Mouse (Mus musculus) heart, embryonic 11.5 days (tissue): ENCODE results near the gene Cpt1b. TPM values are rescaled to one million over a fixed set of nuclear protein-coding genes. Genes with fewer than 3 reads are reported as not detected.

Experiments used
- ATAC-seq: fragments of 200-750 bp; cut with Nextera tagmentation; replicated peaks from 2 replicates; pipeline ENCODE4 v1.8.0; 2017; ENCODE audit warnings: moderate library complexity; ENCODE audit not compliant: insufficient number of reproducible peaks, low FRiP score, low TSS enrichment
- H3K27ac ChIP-seq: fragments of 300-500 bp; sonication (generic); 2 replicates; pipeline ENCODE4 v1.5.1; 2014; ENCODE audit warnings: mild to moderate bottlenecking, low read depth, low read length
- H3K27me3 ChIP-seq: fragments of 300-500 bp; sonication (generic); 2 replicates; pipeline ENCODE4 v1.6.1; 2014; ENCODE audit warnings: mild to moderate bottlenecking, low read length, mixed read lengths; ENCODE audit not compliant: control insufficient read depth, insufficient read depth
- H3K36me3 ChIP-seq: fragments of 300-500 bp; sonication (generic); 2 replicates; pipeline ENCODE4 v1.6.1; 2014; ENCODE audit warnings: mild to moderate bottlenecking, low read length, moderate library complexity, mixed read lengths; ENCODE audit not compliant: control insufficient read depth, insufficient read depth
- H3K4me1 ChIP-seq: fragments of 300-500 bp; sonication (generic); 2 replicates; pipeline ENCODE4 v1.6.1; 2014; ENCODE audit warnings: low read length; ENCODE audit not compliant: control insufficient read depth, insufficient read depth
- H3K4me2 ChIP-seq: fragments of 300-500 bp; sonication (generic); 2 replicates; pipeline ENCODE4 v1.6.1; 2014; ENCODE audit warnings: mild to moderate bottlenecking, moderate library complexity
- H3K4me3 ChIP-seq: fragments of 300-500 bp; sonication (generic); 2 replicates; pipeline ENCODE4 v1.5.1; 2014; ENCODE audit warnings: low read depth, low read length
- H3K9ac ChIP-seq: fragments of 300-500 bp; sonication (generic); 2 replicates; pipeline ENCODE4 v1.6.1; 2014; ENCODE audit warnings: mild to moderate bottlenecking, low read depth, low read length, moderate library complexity
- H3K9me3 ChIP-seq: fragments of 300-500 bp; sonication (generic); replicated peaks from 2 replicates; pipeline ENCODE4 v1.6.1; 2016; ENCODE audit warnings: low read length; ENCODE audit not compliant: control insufficient read depth
- whole genome bisulfite sequencing: fragments of 180-500 bp; shearing (Covaris S2); extraction: QIAGEN DNeasy Blood & Tissue Kit; methylation state at CpG from one replicate; pipeline ENCODE4 v1.1.7; 2014; ENCODE audit not compliant: insufficient replicate concordance; 5-methylcytosine and 5-hydroxymethylcytosine counted together
- polyA plus RNA-seq: library from polyadenylated mRNA; unstranded; fragments of >200 nt; fragmentation: Nextera tagmentation; extraction: Ambion mirVana; gene quantifications from 2 replicates; pipeline ENCODE4 v1.2.1, GENCODE M21; 2014

The Cpt1b gene
- polyA plus RNA-seq, 1 experiment from 2014 or later: 111 TPM

DNA sequence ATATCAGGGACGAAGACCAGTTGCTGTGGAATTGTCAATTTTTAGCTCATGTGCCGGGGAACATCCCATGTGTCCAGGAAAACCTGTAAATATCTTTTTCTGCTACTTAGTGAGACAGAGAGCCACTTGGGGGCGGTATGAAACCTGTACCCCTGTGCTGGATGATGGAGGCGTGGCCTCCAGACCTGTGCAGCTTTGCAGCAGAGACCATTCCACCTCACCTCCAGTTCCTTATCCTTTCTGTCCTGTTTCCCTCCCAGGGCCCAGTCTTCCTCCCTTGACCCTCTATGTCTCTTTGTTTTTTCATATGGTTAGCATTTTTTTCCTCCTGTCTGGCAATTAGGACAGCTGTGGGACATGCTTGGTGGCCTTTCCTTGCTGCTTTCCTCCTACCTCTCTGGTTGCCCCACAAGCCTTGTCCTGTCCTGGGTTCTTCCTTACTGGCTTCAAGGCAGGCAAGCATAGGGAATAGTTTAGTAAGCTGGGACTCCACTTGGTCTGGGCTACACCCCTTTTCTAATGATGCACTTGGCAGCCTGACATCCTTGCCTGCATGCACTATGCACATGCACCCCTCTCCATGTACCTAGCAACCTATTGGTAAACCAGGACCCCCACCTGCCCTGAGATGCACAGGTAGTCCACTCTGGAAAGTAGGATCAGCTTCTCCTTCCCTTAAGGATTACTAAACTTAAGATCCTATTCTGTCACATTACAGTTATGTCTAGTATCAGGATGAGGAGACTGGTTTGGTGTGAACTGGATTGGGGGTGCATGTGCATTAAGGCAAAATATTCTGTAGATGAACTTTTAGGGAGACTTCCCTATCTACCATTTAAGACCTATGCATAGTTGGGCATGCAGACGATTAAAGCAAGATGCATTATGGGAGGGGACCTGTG is 37.9 kb upstream of the Cpt1b start:
- WGBS: 45% methylated on average over 5 of the region's 5 CpGs
- no peaks in the 10 kb centered on the region for H3K36me3 ChIP-seq

DNA sequence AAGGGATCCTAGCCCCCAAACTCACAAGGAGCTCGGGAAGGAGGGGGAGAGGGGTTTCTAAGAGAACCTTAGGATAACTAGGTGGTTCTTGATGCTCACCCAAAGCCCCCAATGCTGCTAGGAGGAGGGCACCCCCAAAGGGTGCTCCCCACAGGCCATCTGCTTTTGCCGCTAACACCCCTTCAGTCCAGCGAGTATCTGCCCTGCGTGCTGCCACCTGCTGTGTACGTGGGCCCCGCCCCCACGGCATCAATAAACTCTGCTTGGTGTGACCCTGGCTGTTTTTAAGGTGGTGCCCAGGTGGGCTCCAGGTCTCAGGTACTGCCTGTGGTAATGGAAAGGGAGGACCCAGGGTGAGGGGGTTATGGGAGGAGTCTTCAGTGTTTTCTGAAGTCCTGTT is 36.5 kb upstream of the Cpt1b start:
- Histone ChIP-seq H3K4me1 (no peaks in the 10 kb centered on the region), H3K36me3 (no peaks in the 10 kb centered on the region), H3K9me3 (no peaks in the 10 kb centered on the region), H3K4me3 (no peak overlapping the region), H3K4me2 (no peak overlapping the region), H3K9ac (no peak overlapping the region), H3K27me3 (peaks cover 22% of the 10 kb centered on the region), H3K27ac (no peak overlapping the region)
- no peak for ATAC-seq
- WGBS: 60% methylated on average over 7 of the region's 7 CpGs

More for the DNA sequence above, 37.9 kb upstream of the Cpt1b start:
- H3K27me3 ChIP-seq: peaks cover 12% of the 10 kb centered on the region
- no peaks in the 10 kb centered on the region for H3K9me3 ChIP-seq
- H3K4me3 ChIP-seq: no peak overlapping the region
- no peak for ATAC-seq
- no peaks in the 10 kb centered on the region for H3K4me1 ChIP-seq
- no peak overlapping the region for H3K4me2 ChIP-seq
- no peak overlapping the region for H3K27ac ChIP-seq
- H3K9ac ChIP-seq: no peak overlapping the region

DNA sequence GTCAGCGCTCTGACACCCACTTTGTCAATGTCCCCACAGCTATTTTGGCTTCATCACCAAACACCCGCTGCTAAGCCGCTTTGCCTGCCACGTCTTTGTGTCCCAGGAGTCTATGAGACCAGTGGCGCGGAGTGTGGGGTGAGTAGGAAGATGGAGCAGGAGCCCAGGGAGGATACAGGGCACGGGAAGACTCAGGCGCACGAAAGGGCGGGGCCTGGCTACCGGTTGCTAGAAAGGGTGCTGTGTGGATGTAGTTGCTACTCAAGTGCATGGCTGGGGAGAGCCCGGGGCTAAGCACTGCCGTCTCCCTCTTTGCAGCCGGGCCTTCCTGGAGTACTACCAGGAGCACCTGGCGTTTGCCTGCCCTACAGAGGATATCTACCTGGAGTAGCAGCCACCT is 35.7 kb upstream of the Cpt1b start:
- no peak for ATAC-seq
- WGBS: 68% methylated on average over 15 of the region's 15 CpGs
- peaks cover 30% of the 10 kb centered on the region for H3K27me3 ChIP-seq

DNA sequence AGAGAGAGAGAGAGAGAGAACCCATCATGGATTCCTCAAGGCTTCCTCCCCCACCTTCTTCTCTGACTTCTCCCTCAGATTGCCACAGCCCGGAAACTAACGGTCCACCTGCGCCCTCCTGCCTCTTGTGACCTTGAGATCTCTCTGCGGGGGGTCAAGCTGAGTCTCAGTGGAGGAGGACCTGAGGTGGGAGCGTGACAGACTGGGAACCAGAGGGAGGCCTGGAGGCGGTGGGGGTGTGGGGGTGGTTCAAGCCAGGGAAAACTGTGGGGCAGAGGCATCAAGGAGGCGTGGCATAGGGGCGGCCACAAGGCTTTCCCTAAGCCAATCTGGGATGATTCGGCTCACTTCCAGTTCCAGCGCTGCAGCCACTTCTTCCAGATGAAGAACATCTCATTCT is 34.6 kb upstream of the Cpt1b start:
- Histone ChIP-seq H3K9ac (no peak overlapping the region), H3K36me3 (no peaks in the 10 kb centered on the region), H3K27me3 (peaks cover 37% of the 10 kb centered on the region), H3K4me3 (no peak overlapping the region), H3K9me3 (no peaks in the 10 kb centered on the region), H3K4me2 (no peak overlapping the region), H3K27ac (no peak overlapping the region), H3K4me1 (no peaks in the 10 kb centered on the region)
- WGBS: 50% methylated on average over 10 of the region's 10 CpGs
- ATAC-seq: no peak

More for the DNA sequence above, 35.7 kb upstream of the Cpt1b start:
- no peaks in the 10 kb centered on the region for H3K9me3 ChIP-seq
- no peak overlapping the region for H3K4me3 ChIP-seq
- no peak overlapping the region for H3K9ac ChIP-seq
- no peaks in the 10 kb centered on the region for H3K4me1 ChIP-seq
- H3K27ac ChIP-seq: no peak overlapping the region
- H3K4me2 ChIP-seq: no peak overlapping the region
- no peaks in the 10 kb centered on the region for H3K36me3 ChIP-seq

- Histone ChIP-seq H3K27ac (no peak overlapping the region), H3K36me3 (no peaks in the 10 kb centered on the region), H3K4me2 (no peak overlapping the region), H3K4me1 (no peaks in the 10 kb centered on the region), H3K9ac (no peak overlapping the region), H3K4me3 (no peak overlapping the region), H3K9me3 (no peaks in the 10 kb centered on the region), H3K27me3 (peaks cover 42% of the 10 kb centered on the region)
- WGBS: 71% methylated on average over 7 of the region's 7 CpGs
- ATAC-seq: no peak
These were observed 34.2 kb upstream of the Cpt1b start for GRCm38 (mm10) chr15:89459821-89460220.

GRCm38 (mm10) chr15:89458942-89459341 is 33.3 kb upstream of the Cpt1b start:
- H3K9me3 ChIP-seq: no peaks in the 10 kb centered on the region
- H3K27me3 ChIP-seq: peaks cover 51% of the 10 kb centered on the region
- no peaks in the 10 kb centered on the region for H3K36me3 ChIP-seq
- no peak overlapping the region for H3K4me2 ChIP-seq
- ATAC-seq: no peak
- H3K4me3 ChIP-seq: no peak overlapping the region
- no peak overlapping the region for H3K27ac ChIP-seq
- peaks cover 4% of the 10 kb centered on the region for H3K4me1 ChIP-seq
- no peak overlapping the region for H3K9ac ChIP-seq
- 85% methylated on average over 15 of the region's 15 CpGs for WGBS

GRCm38 (mm10) chr15:89455642-89456041 is 30.0 kb upstream of the Cpt1b start:
- H3K4me2 ChIP-seq: no peak overlapping the region
- H3K27me3 ChIP-seq: peaks cover 61% of the 10 kb centered on the region
- no peak overlapping the region for H3K27ac ChIP-seq
- no peak for ATAC-seq
- no peaks in the 10 kb centered on the region for H3K36me3 ChIP-seq
- no peak overlapping the region for H3K4me3 ChIP-seq
- H3K9ac ChIP-seq: no peak overlapping the region
- no peaks in the 10 kb centered on the region for H3K9me3 ChIP-seq
- 68% methylated on average over 6 of the region's 6 CpGs for WGBS
- H3K4me1 ChIP-seq: peaks cover 8% of the 10 kb centered on the region

- Histone ChIP-seq H3K36me3 (no peaks in the 10 kb centered on the region), H3K9me3 (no peaks in the 10 kb centered on the region), H3K4me2 (peak overlapping the region; percentile 97), H3K27ac (no peak overlapping the region), H3K9ac (no peak overlapping the region), H3K4me3 (no peak overlapping the region), H3K27me3 (peaks cover 56% of the 10 kb centered on the region), H3K4me1 (peaks cover 8% of the 10 kb centered on the region)
- WGBS: 31% methylated on average over 4 of the region's 6 CpGs
- no peak for ATAC-seq
These were observed 29.2 kb upstream of the Cpt1b start for GRCm38 (mm10) chr15:89454857-89455256.
